Mouse (Mus musculus) heart, adult 18-20 months (tissue): ENCODE data around the gene Ccdc149. TPM values are rescaled to one million over a fixed set of nuclear protein-coding genes. Genes with fewer than 3 reads are reported as not detected.

Experiments
- DNase-seq, 2 experiments: peaks; one replicate each; pipeline ENCODE4 v3.0.0; 2021 to 2022; ENCODE audit warnings: mixed read lengths in 1 of 2
- total RNA-seq, 2 experiments: library from RNA; stranded (reverse); gene quantifications; 2 replicates each; pipeline ENCODE4 v1.2.3; 2021

The Ccdc149 gene
- total RNA-seq, 2 experiments from 2014 or later = 7.6 TPM

DNA sequence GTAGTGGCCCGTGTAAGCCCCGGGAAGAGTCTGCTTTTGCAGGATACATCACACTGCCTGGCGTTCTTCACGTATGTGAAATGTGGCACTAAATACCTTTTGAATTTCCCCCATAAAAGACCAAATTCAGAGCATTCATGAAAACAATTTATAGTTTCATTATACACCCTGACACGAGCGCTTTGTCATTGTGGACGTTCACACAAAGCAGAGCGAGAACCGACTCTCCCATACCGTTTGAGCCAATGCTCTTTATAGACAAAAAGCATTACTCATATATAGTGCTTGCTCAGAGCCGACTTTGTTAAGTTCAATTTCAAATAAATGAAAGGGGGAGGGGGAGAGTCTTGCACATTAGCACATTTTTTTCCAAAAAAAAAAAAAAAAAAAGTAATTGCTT lies 31.0 kb downstream of the Ccdc149 start:
- DNase-seq = no peak

DNA sequence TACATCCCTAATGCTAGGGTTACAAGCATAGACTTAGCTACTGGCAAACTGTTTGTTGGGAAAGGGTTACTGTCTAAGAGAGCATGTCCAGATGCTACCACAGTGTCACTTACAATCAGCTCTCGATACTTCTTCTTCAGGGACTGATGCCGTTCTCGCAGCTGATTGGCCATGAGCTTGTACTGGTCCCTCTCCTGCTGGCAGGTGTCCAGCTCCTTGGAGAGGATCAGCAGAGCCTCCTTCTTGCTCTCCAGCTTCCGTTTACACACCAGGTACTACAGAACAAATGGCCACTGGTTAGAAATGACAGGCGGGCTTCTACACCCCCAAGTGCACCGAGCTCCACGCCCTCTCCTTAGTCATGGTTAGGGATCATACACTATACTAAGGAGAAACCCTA lies 32.4 kb downstream of the Ccdc149 start:
- DNase-seq = no peak

DNA sequence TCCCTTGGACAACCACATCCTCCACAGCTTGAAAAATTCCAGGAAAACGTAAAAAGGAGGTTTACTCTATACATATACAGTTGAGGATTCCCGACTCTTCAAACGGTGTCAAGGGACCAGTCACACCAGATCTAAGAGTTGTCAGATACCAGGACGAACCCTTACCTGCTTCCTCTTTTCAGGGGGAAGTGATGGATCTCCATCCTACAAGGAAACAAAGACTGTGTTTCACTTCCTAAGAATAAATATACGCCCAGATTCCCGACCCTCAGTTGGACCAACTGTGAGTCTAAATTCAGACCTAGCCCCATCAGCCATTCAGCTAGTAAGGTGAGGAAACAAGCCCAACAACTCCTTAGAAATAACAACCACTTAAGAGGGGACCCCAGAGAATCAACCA lies 35.8 kb downstream of the Ccdc149 start:
- no peak for DNase-seq

DNA sequence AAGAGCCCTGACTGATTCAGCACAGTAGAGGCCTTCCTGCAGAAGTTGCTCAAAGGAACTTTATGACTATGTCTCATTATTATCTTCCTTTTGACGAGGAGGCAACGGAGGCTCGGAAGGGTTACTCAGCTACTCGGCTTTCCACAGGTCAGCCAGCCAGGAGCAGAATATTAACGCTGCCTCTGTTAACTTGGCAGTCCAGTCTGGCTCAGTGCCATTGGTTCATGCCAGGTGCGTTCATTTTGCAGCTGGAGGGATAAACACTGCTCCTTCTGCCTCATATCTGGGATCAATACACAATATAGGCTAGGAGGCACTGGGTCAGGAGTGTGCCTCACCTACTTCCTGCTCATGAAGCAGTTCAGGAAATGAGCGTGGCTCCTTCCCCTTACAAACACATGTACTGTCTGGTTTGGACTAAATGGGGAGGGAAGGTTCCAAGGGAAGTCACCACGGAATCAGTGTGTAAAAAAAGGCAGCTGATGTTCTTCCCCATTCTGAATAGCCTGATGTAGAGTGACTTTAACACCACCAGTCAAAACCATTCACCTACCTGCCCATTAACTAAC lies 40.0 kb downstream of the Ccdc149 start:
- peak; percentile 16 to 19 for DNase-seq

DNA sequence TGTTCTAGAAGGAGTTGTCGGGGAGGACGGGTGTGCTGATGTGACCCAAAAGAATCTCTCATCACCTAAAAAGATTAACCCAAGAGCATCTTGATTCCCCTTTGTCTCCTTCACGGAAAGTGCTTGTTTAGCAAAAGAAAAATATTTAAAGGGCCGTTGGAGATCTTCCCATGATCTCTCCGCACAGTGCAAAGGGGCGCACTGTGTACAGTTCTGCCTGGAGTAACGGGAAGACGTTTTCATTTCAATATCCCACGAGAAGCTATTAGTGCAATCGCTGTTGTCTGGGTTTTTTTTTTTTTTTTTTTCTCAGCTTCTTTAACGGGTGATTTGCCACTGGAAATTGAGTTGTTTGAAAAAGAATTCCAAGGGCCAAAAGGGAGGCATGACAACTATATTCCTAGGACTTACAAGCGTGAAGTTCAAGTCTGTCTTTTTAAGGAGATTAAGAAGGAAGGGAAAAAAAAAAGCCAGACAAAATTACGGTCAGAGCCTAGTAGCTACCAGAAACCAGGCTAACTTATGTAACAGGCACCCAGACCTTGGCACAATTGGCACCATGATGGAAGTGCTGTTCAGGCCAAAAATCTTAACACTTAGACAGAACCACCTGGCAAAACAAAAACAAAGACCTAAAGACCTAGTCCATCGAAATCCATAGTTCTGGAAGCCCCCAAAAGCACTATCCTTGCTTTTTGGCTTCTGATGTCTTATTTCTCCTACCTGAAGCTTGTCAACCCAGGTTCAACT lies 41.4 kb downstream of the Ccdc149 start:
- DNase-seq = no peak

DNA sequence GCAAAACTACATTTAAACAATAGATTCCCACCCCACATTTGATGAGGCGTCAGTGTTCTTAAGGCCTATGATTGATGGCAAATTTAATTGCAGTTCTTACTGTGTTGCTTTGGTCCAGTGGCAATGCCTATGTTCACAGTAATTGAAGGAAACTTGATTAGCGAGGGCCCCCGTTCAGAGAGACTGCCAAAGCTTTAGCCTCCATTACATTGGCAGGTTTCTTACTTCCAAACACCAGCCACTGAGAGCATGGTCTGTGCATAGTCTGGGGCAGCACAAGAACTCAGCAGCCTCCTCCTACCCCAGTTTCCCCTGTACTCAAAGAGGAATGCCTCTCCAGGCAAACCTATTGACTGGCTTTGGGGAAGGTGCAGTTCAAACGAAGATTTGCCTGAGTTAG lies 42.7 kb downstream of the Ccdc149 start:
- no peak for DNase-seq

DNA sequence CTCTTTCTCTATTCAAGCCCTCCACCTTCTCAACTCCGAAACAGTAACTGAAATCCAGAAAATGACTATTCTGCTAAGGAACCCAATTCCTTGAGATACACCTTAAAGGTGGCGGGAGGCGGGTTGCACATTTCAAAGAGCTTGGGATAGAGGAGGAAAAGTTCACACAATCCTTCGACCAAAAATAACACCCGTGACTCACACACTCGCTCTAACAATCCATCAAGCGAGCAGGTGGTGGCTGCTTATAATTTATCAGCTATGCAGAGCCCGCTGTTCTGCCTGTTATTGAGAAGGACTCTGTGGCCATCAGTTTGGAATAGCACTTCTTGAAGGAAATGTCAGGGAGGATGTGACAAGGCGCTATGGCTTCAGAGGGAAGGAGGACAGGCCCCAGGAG lies 45.5 kb downstream of the Ccdc149 start:
- no peak for DNase-seq

DNA sequence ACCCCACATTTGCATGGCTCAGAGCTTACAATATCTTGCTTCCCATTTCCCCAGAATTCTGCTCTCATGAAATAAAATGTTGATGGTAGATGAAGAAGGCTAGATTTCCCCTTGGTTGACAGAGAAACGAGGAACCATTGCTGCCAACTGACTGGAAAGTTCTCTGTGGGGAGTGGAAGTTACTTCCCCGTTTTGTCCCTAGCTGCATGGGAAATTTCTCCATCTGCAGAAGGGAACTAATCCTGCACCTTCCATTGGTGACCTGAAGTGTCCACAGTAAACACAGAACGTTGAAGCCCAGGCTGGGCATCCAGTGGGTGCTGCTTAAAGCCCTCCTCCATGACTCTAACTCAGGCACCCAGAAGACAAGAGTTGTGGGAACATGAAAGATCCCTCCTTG lies 47.4 kb downstream of the Ccdc149 start:
- no peak for DNase-seq

DNA sequence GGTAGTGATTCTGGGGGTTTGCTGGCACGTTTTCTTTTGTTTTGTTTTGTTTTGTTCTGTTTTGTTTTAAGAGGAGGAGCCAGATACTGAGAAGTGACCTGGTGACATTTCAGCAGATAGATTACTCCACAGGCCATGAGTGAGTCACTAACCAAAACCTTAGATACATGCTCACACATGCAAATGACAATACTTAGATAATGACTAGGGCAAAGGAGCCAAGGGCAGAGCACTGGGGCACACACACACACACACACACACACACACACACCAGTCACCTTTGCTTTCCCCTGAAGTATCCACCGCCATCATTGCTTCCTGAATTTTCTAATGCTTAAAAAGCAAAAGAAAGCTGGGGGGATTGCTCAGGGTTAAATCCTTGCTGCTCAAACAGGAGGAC lies 54.8 kb downstream of the Ccdc149 start:
- DNase-seq = no peak

DNA sequence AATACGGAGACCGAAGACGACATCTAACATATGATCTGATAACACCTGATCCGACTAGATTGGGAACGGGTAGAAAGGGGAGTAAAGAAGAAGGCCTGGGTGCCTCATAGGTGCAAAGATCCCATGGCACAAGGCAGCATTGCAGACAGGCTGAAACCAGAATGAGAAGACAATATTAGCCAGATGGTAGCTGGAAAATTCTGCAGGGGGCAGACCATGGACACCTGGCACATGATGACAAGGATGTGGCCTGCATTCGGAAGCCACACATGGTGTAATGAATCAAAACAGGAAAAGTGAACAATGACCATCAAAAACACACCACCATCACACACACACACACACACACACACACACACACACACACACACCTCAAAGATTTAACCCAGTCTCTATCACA lies 55.4 kb downstream of the Ccdc149 start:
- no peak for DNase-seq

DNA sequence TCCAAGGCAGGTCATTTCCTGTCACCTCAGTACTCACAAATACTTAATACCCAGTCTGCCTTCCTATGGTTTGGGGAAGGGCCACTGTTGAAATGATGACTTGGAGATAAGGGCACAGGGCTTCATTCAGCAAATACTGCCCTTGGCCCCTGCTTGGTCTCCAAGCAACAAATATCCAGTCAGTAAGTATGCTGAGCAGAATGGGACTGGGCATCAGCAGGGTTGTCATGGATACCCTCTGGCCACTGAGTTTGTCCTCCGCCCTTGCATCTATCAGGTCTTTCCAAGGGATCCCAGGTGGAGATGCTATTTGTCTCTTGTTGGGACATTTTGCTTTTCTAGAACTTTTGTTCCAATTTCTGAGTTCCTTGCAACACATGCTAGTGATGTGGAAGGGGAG lies 56.1 kb downstream of the Ccdc149 start:
- no peak for DNase-seq

DNA sequence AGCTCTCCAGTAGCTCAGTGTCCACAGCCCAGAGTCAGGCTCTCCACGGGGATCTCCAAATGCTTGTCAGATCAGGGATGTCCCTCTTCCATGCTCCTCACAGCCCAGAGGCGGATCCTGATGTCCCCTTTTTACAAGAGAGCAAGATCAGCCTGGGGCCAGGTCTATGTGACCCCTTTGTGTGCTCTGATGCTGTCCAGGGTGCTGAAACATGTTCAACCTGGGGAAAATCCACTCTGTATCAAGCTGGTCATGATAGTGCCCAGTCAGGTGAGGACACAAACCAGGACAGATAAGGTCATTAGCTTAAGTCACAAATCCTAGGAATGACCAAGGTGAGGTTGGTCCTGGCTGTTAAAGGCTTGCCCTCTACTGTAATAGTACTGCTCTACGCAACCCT lies 59.8 kb downstream of the Ccdc149 start:
- peak in 1 of 2 experiments; percentile 14 for DNase-seq

DNA sequence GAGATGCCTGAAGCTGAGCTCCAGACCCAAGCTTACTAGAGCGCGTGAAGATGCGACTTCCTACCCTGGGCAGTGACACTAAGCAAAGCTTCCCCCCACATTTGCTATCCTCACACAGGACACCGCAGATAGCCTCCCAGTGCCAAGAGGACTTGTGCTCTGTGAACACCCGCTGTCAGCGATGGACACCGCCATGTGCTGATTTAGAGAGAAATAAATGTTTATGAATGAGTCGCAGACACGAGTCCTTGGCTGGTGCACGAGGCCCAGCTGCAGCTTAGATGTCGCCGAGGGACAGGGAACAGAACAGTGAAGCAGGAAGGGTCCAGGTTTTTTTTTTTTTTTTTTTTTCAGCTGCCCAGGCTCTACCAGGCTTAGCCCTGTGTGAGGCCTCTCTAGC lies 61.1 kb downstream of the Ccdc149 start:
- no peak for DNase-seq

DNA sequence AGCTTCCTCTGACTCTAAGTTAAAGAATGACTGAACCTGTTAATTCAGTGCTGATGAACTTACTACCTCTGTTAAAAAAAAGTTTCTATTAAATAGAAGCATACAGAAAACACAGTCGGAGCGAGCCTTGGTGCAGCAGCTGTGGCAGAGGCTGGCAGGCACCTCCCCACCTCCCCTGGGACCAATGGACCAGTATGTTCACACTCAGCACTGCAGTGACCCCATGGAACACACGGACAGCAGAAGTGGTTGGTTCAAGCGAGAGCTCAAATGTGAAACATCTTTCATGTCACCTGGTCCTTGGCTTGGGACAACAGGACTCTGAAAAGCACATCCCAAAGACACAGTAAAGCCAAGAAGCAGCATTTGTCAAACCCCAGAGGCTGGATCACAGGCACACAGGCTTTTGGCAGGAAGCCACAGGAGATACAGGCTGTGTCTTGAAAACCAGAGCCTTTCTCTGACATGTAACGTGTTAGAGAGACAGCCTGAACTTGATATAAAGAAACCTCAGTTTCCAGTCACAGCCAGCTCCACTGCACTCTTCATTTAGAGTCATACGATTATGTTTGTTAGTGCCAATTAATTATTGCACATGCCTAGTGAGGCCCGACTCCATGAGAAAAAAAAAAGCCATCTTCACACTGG lies 62.5 kb downstream of the Ccdc149 start:
- no peak for DNase-seq

DNA sequence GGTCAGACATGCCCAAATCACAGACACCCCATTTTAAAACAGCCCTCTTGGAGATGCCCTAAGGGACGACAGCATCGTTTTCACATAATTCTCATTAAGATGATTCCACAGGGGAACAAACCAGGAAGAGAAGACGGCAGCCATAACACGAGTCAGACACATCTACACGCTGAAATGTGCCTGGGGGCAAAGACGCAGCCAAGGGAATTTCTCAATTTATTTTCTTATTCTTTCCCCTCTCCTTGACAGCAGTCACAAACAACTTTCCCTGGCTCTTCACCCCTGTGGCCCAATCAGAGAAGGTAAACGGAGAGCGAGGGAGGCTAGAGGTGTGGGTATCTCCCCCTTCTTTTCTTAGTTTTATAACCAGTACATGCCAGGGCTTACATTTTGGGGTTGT lies 66.9 kb downstream of the Ccdc149 start:
- DNase-seq = no peak

DNA sequence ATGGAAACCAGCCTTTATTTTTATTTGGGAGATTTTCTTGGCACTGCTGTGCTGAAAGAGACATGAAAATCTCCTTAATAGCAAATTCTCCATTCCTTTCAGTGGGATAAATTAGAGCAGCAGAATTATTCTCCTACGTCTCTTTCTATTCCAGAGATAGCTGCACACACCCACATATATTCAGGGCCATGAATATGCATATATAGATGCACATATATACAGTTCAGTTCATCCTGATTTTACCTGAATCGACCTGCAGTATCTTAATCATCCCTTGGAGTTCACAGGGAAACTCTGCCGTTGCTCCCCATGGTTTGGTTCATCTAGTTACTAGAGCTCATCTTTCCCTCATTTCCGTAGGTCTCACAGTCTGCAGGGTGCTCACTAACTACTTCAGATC lies 77.6 kb downstream of the Ccdc149 start:
- no peak for DNase-seq

DNA sequence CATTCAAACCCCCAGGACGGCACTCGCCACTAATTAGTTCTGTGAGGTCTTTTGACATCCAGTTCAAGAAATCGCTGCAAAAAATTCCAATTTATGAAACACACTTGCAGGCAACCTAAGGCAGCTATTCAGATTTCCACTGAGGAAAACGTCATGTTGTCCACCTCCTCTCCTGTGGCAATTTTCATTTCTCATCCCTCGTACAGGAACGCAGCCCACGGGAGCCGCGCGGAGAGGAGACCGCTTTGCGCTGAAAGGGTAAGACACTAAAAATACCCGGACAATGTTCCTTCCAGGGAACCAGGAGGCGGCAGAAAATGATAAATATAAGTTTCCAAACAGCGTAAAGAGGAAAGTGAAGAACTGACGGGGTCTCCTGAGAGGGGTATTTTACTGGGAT lies 79.8 kb downstream of the Ccdc149 start:
- DNase-seq = no peak

DNA sequence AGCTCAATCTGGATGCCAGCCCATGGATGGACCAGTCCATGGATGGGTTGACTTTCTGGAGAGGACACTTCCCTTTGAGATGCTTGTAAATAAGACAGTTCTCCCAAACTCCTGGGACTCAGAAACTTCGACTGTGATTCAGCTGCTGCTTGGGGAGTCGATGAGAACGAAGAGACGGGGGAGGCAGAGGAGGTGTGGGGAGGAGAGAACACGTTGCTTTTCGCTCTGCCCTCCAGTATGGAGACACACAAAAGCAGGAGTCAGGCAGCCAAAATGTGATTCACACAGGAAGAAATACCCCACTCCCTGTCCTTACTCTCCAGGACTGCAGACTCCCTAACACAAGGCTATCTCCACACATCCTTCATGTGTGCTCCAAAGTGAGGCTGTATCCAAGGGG lies 80.9 kb downstream of the Ccdc149 start:
- no peak for DNase-seq

DNA sequence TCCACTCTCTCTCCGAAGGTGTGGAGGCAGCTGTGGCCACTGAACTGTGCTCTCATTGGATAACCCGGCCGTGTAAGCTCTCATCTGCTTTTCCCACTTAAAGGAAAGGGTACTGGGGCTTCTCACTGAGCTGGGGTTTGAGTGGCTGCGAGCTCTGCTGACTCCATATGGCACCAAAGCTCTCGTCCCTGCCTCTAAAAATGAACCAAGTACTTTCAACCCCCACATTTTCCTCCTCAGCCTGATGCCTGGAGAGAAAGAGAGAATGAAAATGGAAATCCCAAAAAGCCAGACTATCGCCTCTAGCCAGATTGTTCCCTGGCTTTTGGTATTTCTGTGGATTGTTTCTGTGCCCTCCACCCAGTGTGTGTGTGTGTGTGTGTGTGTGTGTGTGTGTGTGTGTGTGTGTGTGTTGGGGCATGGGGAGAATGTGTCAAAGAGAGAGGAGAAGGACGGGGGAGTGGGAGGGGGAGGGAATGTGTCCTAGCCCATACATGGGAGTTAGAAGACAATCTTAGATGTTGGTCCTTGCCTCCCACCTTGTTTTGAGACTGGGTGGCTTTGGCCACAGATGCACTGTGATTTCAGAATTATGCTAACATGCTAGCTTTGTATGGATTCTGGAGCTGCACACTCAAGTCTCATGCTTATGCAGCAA lies 83.1 kb downstream of the Ccdc149 start:
- no peak for DNase-seq

DNA sequence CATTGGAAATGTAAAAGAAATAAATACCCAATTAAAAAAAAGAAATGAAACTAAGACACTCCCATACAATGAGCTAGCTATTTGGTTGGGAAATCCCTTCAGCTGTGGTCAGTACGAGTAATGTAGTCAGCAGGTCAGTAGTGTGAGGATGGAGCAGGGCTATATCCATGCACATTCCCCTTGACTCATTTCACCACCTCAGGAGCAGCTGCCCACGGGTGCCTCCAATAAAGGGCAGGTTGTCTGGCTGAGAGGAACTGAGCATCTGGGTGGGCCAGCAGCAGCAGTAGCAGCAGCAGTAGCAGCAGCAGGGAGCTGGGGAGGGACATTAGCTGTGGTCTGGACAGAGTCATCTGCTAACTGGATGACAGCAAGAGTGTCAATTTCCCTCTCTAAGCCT lies 85.3 kb downstream of the Ccdc149 start:
- DNase-seq = no peak

DNA sequence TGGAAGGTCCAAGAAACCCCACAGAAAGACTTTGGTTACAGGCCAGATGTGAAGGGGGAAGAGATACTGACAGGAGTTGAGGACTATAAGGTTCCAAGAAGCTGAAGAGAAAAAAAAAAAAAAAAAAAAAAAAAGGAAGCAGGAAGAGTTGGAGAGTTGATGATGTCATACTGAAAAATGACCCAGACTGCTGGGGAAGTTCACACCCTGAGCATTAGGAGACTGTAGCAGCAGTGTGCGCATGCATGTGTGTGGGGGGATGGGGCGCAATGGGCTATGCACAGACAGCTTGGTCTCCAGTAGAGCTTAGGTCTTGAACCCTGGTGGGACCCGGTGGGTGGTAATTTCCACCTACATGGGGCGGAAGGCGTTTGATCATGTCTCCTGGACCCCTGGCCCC lies 87.6 kb downstream of the Ccdc149 start:
- no peak for DNase-seq

DNA sequence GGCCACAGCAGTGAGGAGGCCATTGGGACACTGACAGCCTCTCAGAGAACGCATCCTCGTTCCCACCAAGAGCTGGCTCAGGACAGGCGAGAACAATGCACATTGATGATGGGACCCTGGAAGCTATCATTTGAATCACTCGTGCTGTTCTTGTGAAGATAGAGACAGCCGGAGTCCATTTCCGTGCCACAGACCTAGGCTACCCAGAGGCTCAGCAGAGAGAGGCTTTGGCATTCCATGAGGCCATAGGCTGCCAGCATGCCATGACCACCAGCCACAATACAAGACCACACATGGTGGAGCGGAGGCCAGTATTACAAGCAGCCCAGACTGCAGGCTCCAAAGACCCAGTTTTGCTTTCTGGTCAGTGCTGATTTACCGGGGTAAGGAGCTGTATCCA lies 88.5 kb downstream of the Ccdc149 start:
- no peak for DNase-seq

DNA sequence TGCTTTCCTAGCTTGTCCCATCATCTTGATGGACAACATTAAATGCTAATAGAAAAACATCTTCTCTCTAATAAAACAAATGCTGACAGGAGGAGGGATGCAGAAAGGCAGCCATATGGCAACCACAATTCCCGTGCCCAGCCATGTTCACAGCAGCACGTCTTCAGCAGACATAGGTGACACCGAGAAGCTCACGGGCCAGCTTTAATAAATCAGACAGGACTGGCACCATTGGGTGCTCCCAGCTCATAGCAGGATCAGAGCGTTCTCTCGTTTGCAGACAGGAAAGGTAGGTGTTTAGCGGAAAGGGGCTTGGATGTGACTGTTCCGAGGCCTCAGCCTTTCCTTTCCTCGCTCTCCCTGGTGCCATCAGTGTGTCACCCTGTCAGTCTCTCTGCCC lies 95.5 kb downstream of the Ccdc149 start:
- no peak for DNase-seq
